Mouse (Mus musculus): Measurements from ENCODE around the gene Dus4l. TPM values are rescaled to one million over a fixed set of nuclear protein-coding genes. Genes with fewer than 3 reads are reported as not detected.
A peak's percentile ranks its signal among the peaks of the same experiment; 100 is the strongest.
"Not testable (repeated sequence)": the region's sequence is repeated elsewhere in the genome, so short reads cannot be mapped to it uniquely, and the experiment has no call there.

Gene Dus4l
- 1 to 10 TPM; 7.4 to 8.5 TPM for total RNA-seq (2021)

- peak; percentile 90 for DNase-seq (ENCODE audit: low spot score)
- intact Hi-C loops (cut with DNase I): loop anchor here (1.0 to 5.0 kb wide), 2 partner anchors 19 to 157 kb away; partner anchors contain the start of gene Cbll1
Measured at GRCm38 (mm10) chr12:31654197-31654964, at the start of gene Dus4l, which contains the start of gene Cog5. Gene Dus4l (minus strand): TSS chr12:31654826. Gene Cog5 (plus strand): TSS chr12:31654869.

GRCm38 (mm10) chr12:31703904-31704303 is 49.3 kb upstream of the Dus4l start:
- intact Hi-C loops (cut with DNase I): no loop called here
- peak; percentile 22 for DNase-seq (ENCODE audit: low spot score)

GRCm38 (mm10) chr12:31701411-31701810 is 46.8 kb upstream of the Dus4l start:
- no peak for DNase-seq (ENCODE audit: low spot score)
- intact Hi-C loops (cut with DNase I): no loop called here

- DNase-seq (ENCODE audit: low spot score): no peak
- intact Hi-C loops (cut with DNase I): no loop called here
Measured at GRCm38 (mm10) chr12:31700623-31701347, 46.2 kb upstream of the Dus4l start.

GRCm38 (mm10) chr12:31693278-31693677 is 38.7 kb upstream of the Dus4l start:
- intact Hi-C loops (cut with DNase I): no loop called here
- no peak for DNase-seq (ENCODE audit: low spot score)

DNA sequence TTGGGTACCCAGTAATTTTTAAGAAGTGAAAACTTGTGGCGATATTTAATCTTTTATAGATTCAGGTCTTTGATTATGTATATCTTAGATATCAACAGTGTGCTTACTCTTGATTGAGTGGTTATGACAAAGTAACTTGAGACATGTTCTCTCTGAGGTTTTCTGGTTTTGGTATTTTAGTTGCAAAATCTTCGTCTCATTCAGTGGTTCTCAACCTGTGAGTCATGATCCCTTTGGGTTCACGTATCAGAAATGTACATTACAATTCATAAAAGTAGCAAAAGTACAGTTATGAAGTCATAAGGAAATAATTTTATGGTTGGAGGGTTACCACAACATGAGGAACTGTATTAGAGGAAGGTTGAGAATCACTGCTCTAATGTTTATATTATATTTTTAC is 32.1 kb upstream of the Dus4l start:
- intact Hi-C loops (cut with DNase I): no loop called here
- no peak for DNase-seq (ENCODE audit: low spot score)

DNA sequence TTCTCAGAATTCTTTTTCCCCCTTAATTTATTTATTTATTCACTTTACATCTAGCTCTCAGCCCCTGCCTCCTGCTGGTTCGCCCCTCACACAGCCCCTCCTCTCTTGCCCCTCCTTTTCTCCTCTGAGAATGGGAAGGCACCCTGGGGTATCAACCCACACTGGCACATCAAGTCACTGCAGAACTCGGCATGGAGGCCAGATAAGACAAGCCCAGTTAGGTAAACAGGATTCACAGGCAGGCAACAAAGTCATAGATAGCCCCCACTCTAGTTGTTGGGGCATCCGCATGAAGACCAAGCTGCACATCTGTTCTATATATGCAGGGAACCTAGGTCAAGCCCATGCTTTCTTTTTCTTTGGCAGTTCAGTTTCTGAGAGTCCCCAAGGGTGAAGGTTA is 12.6 kb upstream of the Dus4l start:
- intact Hi-C loops (cut with DNase I): loop anchor here (5.0 kb wide), 1 partner anchor 40 kb away; no protein-coding TSS in a partner anchor
- DNase-seq (ENCODE audit: low spot score): no peak

DNA sequence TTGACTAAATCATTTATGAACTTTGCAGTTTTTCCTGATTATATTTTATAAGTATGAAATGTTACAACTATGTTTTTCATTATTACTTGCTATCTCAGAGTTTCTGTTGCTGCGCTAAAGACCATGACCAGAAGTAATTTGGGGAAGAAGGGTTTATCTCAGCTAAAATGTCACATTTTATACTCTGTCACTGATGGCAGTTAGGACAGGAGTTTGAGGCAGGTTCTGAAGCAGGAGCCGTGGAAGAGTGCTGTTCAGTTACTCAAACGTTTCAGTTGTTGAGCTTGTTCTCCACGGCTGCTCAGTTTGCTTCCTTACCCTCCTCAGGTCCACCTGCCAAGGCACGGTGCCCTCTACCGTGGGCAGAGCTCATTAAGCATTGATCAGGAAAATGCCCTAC is 11.4 kb upstream of the Dus4l start:
- intact Hi-C loops (cut with DNase I): loop anchor here (5.0 kb wide), 1 partner anchor 39 kb away; no protein-coding TSS in a partner anchor
- no peak for DNase-seq (ENCODE audit: low spot score)

- intact Hi-C loops (cut with DNase I): no loop called here
Measured at GRCm38 (mm10) chr12:31656841-31657240, 2.2 kb upstream of the Dus4l start.

DNA sequence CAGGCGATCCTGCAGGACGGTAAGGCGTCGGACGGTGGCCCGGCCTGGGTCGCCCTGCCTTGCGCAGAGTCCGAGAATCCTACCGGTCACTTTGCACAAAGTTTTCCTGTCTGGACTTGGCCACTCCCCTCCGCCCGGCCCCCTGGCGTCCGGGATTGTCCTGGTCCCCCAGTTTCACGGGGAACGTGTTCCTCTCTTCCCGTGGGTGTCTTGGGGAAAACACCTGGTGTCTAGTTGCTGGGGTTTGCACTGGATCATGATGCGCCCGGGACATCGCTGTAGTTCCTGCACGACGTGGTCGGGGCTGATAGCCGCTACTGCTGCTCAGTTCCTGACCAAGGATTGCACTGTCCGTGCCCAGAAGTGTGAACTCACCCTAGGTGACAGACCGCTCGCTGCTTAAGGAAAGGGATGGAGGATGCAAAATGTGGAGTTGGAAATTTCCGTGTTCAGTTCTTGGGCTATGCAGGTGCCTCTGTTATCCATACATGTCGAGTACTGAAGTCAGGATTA is 395 bp upstream of the Dus4l start:
- intact Hi-C loops (cut with DNase I): loop anchor here (1.0 to 5.0 kb wide), 2 partner anchors 20 to 158 kb away; partner anchors contain the start of gene Cbll1
- DNase-seq (ENCODE audit: low spot score): no peak

More at GRCm38 (mm10) chr12:31656841-31657240, 2.2 kb upstream of the Dus4l start:
- no peak for DNase-seq (ENCODE audit: low spot score)

DNA sequence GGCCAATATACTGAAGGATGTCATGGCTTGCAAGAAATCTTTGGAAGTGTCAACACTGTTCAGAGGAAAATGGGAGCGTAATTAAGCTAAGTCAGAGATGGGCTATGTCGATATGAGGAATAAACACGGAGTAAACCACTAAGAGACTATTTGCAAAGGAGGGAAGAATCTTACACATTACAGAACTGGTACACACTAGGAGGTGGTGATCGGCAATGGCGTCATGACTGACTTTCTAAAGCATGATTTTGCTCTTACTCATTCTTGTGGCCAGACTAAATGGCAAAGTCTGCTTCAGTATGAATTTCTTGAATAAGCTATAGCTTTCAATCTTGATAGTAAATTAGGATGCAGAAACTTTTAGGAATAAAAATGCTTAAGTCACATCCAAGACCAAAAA is 1.0 kb downstream of the Dus4l start:
- intact Hi-C loops (cut with DNase I): loop anchor here (1.0 to 5.0 kb wide), 2 partner anchors 18 to 156 kb away; partner anchors contain the start of gene Cbll1
- DNase-seq (ENCODE audit: low spot score): no peak

- intact Hi-C loops (cut with DNase I): loop anchor here (1.0 kb wide), 1 partner anchor 19 kb away; the partner anchor contains the start of genes Cog5 and Dus4l
- no peak for DNase-seq (ENCODE audit: low spot score)
Measured at GRCm38 (mm10) chr12:31635240-31635607, 19.4 kb downstream of the Dus4l start.

- DNase-seq (ENCODE audit: low spot score): peak; percentile 63
- intact Hi-C loops (cut with DNase I): loop anchor here (1.0 kb wide), 1 partner anchor 20 kb away; the partner anchor contains the start of genes Cog5 and Dus4l
Measured at GRCm38 (mm10) chr12:31634343-31635239, 20.0 kb downstream of the Dus4l start, which contains the start of gene Bcap29. Gene Bcap29 (minus strand): TSS chr12:31634658.

GRCm38 (mm10) chr12:31633970-31634342 is 20.7 kb downstream of the Dus4l start:
- DNase-seq (ENCODE audit: low spot score): no peak
- intact Hi-C loops (cut with DNase I): no loop called here

DNA sequence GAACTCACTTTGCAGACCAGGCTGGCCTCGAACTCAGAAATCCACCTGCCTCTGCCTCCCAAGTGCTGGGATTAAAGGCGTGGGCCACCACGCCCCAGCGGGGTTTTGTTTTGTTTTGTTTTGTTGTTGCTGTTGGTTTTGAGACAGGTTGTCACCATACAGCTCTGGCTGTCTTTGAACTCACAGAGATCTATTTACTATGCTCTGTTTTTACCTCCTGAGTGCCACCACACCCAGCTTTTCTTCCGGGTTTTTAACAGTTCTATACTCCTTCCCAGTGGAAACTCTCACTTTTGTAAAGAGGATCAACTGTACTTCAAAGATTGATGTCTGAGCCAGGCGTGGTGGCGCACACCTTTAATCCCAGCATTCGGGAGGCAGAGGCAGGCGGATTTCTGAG is 26.2 kb downstream of the Dus4l start:
- intact Hi-C loops (cut with DNase I): loop anchor here (5.0 kb wide), 1 partner anchor 39 kb away; no protein-coding TSS in a partner anchor
- not testable (repeated sequence) for DNase-seq (ENCODE audit: low spot score)

DNA sequence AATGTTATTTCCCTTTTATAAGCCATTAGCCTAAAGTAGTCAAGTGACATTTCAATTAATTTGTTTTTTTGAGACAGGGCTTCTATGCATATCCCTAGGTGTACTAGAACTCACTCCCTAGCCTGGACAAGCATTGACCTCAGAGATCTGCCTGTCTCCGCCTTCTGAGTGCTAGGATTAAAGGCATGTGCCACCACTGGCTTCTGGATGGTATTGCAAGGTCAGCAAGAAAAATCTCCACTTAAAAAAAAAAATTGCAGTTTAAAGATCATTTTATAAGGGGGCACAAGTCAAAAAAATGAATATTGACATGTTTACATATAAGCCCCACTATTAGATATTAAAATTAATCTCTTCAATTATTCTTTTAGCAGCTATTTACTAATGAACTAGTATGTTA is 29.6 kb downstream of the Dus4l start:
- intact Hi-C loops (cut with DNase I): loop anchor here (5.0 kb wide), 1 partner anchor 42 kb away; no protein-coding TSS in a partner anchor
- no peak for DNase-seq (ENCODE audit: low spot score)

DNA sequence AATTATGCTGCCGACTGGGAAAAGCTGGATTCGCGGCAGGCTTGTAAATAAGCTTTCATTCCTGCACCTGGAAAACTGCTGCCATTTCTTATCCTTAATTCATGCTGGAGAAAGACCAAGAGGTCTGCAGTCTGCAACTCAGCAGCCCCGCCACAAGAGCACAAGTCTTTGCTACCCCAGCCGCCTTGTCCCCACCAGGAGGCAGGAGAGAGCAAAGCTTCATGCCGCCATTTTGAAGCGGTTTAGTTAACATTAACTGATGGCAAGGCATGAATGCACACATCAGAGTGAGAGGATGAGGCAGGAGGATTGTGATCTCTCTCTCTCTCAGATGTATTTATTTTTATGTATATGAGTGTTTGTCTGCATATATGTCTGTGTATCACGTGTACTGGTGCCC is 34.5 kb downstream of the Dus4l start:
- no peak for DNase-seq (ENCODE audit: low spot score)
- intact Hi-C loops (cut with DNase I): no loop called here

GRCm38 (mm10) chr12:31613353-31613752 is 41.3 kb downstream of the Dus4l start:
- intact Hi-C loops (cut with DNase I): no loop called here
- DNase-seq (ENCODE audit: low spot score): no peak

- intact Hi-C loops (cut with DNase I): no loop called here
- DNase-seq (ENCODE audit: low spot score): no peak
Measured at GRCm38 (mm10) chr12:31608138-31608537, 46.5 kb downstream of the Dus4l start.
